Mouse (Mus musculus): ENCODE measurements around the gene Mtrex.

Gene Mtrex

GRCm38 (mm10) chr13:112867381-112867780 is 59.8 kb downstream of the Mtrex start:
- DNase-seq (ENCODE audit: low read depth), result no peak

- no peak for DNase-seq (ENCODE audit: low read depth)
Measured at GRCm38 (mm10) chr13:112866782-112867181, 60.4 kb downstream of the Mtrex start.

- DNase-seq (ENCODE audit: low read depth), result no peak
Measured at GRCm38 (mm10) chr13:112862978-112863677, 64.1 kb downstream of the Mtrex start.

- DNase-seq (ENCODE audit: low read depth), result no peak
Measured at GRCm38 (mm10) chr13:112862342-112862741, 64.9 kb downstream of the Mtrex start.

GRCm38 (mm10) chr13:112861825-112862306 is 65.3 kb downstream of the Mtrex start:
- DNase-seq (ENCODE audit: low read depth), result no peak

- DNase-seq (ENCODE audit: low read depth), result no peak
Measured at GRCm38 (mm10) chr13:112860911-112861310, 66.3 kb downstream of the Mtrex start.

GRCm38 (mm10) chr13:112860370-112860769 is 66.8 kb downstream of the Mtrex start:
- DNase-seq (ENCODE audit: low read depth), result no peak

- no peak for DNase-seq (ENCODE audit: low read depth)
Measured at GRCm38 (mm10) chr13:112859574-112860134, 67.5 kb downstream of the Mtrex start.

- DNase-seq (ENCODE audit: low read depth), result no peak
Measured at GRCm38 (mm10) chr13:112857921-112858320, 69.3 kb downstream of the Mtrex start.

GRCm38 (mm10) chr13:112854402-112854801 is 72.8 kb downstream of the Mtrex start:
- DNase-seq (ENCODE audit: low read depth), result no peak

GRCm38 (mm10) chr13:112853710-112854316 is 73.4 kb downstream of the Mtrex start:
- DNase-seq (ENCODE audit: low read depth), result no peak

- DNase-seq (ENCODE audit: low read depth), result no peak
Measured at GRCm38 (mm10) chr13:112845931-112846330, 81.3 kb downstream of the Mtrex start.

GRCm38 (mm10) chr13:112840241-112841087 is 86.7 kb downstream of the Mtrex start:
- no peak for DNase-seq (ENCODE audit: low read depth)

- no peak for DNase-seq (ENCODE audit: low read depth)
Measured at GRCm38 (mm10) chr13:112838562-112839232, 88.5 kb downstream of the Mtrex start.

- DNase-seq (ENCODE audit: low read depth), result no peak
Measured at GRCm38 (mm10) chr13:112837621-112838155, 89.5 kb downstream of the Mtrex start.

GRCm38 (mm10) chr13:112836951-112837350 is 90.2 kb downstream of the Mtrex start:
- DNase-seq (ENCODE audit: low read depth), result no peak

GRCm38 (mm10) chr13:112835113-112835512 is 92.1 kb downstream of the Mtrex start:
- DNase-seq (ENCODE audit: low read depth), result no peak

GRCm38 (mm10) chr13:112833895-112834263 is 93.3 kb downstream of the Mtrex start:
- no peak for DNase-seq (ENCODE audit: low read depth)

- no peak for DNase-seq (ENCODE audit: low read depth)
Measured at GRCm38 (mm10) chr13:112833253-112833894, 93.8 kb downstream of the Mtrex start.

GRCm38 (mm10) chr13:112832589-112832988 is 94.6 kb downstream of the Mtrex start:
- no peak for DNase-seq (ENCODE audit: low read depth)

GRCm38 (mm10) chr13:112829619-112830018 is 97.6 kb downstream of the Mtrex start:
- no peak for DNase-seq (ENCODE audit: low read depth)
